8 mouse cellular contexts compared by ENCODE assay signal in the genomic region with DNA sequence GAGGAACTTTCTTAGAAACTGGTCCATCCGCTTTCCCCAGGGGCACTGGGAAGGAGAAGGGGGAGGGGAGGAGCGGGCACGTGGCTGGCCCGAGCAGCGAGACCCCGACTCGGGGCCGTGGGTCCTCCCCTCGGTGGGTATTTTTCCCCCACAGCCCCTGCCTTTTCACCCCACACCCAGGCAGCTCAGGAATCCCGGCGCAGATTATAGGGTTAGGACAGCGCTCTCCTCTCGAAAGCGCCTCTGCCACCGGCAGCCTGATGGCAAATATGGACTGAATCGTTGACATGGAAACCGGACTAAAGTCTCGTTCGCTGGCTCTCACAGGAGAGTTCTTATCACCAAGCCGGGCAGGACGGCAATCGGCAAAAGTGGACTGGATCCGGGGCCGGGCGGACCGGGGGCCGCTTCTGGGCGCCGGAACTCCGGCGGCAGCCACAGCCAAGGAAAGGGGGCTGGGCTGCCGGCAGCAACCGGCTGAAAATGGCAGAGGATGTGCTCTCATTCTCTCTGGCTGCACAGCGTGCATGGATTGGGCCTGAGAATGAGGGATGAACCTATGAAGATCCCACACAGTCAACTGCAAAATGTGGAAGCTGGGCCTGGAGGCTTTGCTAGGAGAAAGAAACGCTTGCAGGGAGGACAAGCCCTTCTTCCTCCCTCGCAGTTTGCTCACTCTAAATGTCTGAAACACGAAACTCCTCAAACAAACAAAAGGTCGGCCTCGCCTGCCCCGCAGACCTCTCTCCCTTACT. TPM values are rescaled to one million over a fixed set of nuclear protein-coding genes. Genes with fewer than 3 reads are reported as not detected.
A peak's percentile ranks its signal among the peaks of the same experiment; 100 is the strongest.
DNase-seq lines count a peak whose midpoint lies in the region; ATAC-seq and TF ChIP-seq lines count a peak whose summit lies in the region.

Gene Arid1a, minus strand, starts transcription at position 256 of the 755 bp plus-strand sequence.

- H3K4me1 ChIP-seq in embryonic facial prominence, embryonic 13.5 days, result peaks cover 20% of the 10 kb centered on the region
- H3K4me1 ChIP-seq in kidney, adult 2 months (ENCODE audit: control insufficient read depth, insufficient read depth, low read length), result peaks cover 17% of the 10 kb centered on the region
- H3K4me1 ChIP-seq in limb, embryonic 12.5 days (replicated peaks), result peaks cover 17% of the 10 kb centered on the region
- peaks cover 22% of the 10 kb centered on the region for H3K4me1 ChIP-seq in midbrain, embryonic 15.5 days
- peaks cover 14% of the 10 kb centered on the region for H3K4me1 ChIP-seq in spleen, adult 2 months (ENCODE audit: control insufficient read depth, insufficient read depth, insufficient read length)

- ATAC-seq in embryonic facial prominence, embryonic 13.5 days (ENCODE audit: insufficient number of reproducible peaks, insufficient read depth, low FRiP score, low TSS enrichment, low read depth), result peak; percentile 57
- peak; percentile 48 for ATAC-seq in limb, embryonic 12.5 days (ENCODE audit: insufficient number of reproducible peaks, insufficient read depth, low FRiP score, low TSS enrichment, low read depth)
- ATAC-seq in midbrain, embryonic 15.5 days (replicated peaks), result peak; percentile 64

- H3K9me3 ChIP-seq in embryonic facial prominence, embryonic 13.5 days, result no peaks in the 10 kb centered on the region
- no peaks in the 10 kb centered on the region for H3K9me3 ChIP-seq in limb, embryonic 12.5 days
- H3K9me3 ChIP-seq in midbrain, embryonic 15.5 days, result no peaks in the 10 kb centered on the region

- peak within 1 kb of the TSS; percentile 100 for H3K4me3 ChIP-seq in embryonic facial prominence, embryonic 13.5 days
- peak within 1 kb of the TSS; percentile 52 for H3K4me3 ChIP-seq in kidney, adult 2 months (ENCODE audit: insufficient read depth, low read depth, low read length)
- H3K4me3 ChIP-seq in limb, embryonic 12.5 days (replicated peaks), result peak within 1 kb of the TSS; percentile 100
- peak within 1 kb of the TSS; percentile 100 for H3K4me3 ChIP-seq in midbrain, embryonic 15.5 days
- H3K4me3 ChIP-seq in spleen, adult 2 months (ENCODE audit: extremely low read depth, insufficient read depth, insufficient read length), result peak within 1 kb of the TSS; percentile 82

- no peak for TF ChIP-seq POLR2A in kidney, adult 2 months (IDR thresholded peaks at IDR 0.05; ENCODE audit: low read depth, low read length)
- TF ChIP-seq POLR2A in spleen, adult 2 months (IDR thresholded peaks at IDR 0.05; ENCODE audit: low read depth, low read length), result peak; percentile 17

- no peaks in the 10 kb centered on the region for H3K36me3 ChIP-seq in embryonic facial prominence, embryonic 13.5 days
- no peaks in the 10 kb centered on the region for H3K36me3 ChIP-seq in kidney, adult 2 months (ENCODE audit: control insufficient read depth, insufficient read depth, low read length)
- H3K36me3 ChIP-seq in limb, embryonic 12.5 days, result no peaks in the 10 kb centered on the region
- H3K36me3 ChIP-seq in midbrain, embryonic 15.5 days (replicated peaks), result no peaks in the 10 kb centered on the region
- H3K36me3 ChIP-seq in spleen, adult 2 months (ENCODE audit: control insufficient read depth, insufficient read depth, low read length), result no peaks in the 10 kb centered on the region

- H3K27ac ChIP-seq in embryonic facial prominence, embryonic 13.5 days, result peak within 1 kb of the TSS; percentile 100
- H3K27ac ChIP-seq in kidney, adult 2 months (ENCODE audit: insufficient read depth, low read depth, low read length), result peak within 1 kb of the TSS; percentile 96
- peak within 1 kb of the TSS; percentile 100 for H3K27ac ChIP-seq in limb, embryonic 12.5 days
- H3K27ac ChIP-seq in midbrain, embryonic 15.5 days, result peak within 1 kb of the TSS; percentile 99
- H3K27ac ChIP-seq in spleen, adult 2 months (ENCODE audit: insufficient read depth, low read length), result peak within 1 kb of the TSS; percentile 99

- DNase-seq in 3134 (ENCODE audit: extremely low read depth, insufficient read length, low spot score), result peak; percentile 94
- peak; percentile 96 to 97 for DNase-seq in adrenal gland, postnatal 36 days
- DNase-seq in heart, adult 18-20 months, result peak; percentile 97
- DNase-seq in kidney, adult 2 months, result peak; percentile 98
- DNase-seq in spleen, adult 2 months (ENCODE audit: low read depth in 1 of 2, low spot score in 2 of 2), result peak; percentile 88 to 97

- peak within 1 kb of the TSS; percentile 88 for H3K4me2 ChIP-seq in embryonic facial prominence, embryonic 13.5 days
- peak within 1 kb of the TSS; percentile 91 for H3K4me2 ChIP-seq in limb, embryonic 12.5 days
- H3K4me2 ChIP-seq in midbrain, embryonic 15.5 days, result peak within 1 kb of the TSS; percentile 97

- no peak for TF ChIP-seq CTCF in kidney, adult 2 months (conservative IDR thresholded peaks at IDR 0.05; ENCODE audit: insufficient read depth, insufficient read length, low read depth, low read length)
- no peak for TF ChIP-seq CTCF in spleen, adult 2 months (IDR thresholded peaks at IDR 0.05; ENCODE audit: extremely low read depth, insufficient read depth, insufficient read length, insufficient replicate concordance)

- no peaks in the 10 kb centered on the region for H3K27me3 ChIP-seq in embryonic facial prominence, embryonic 13.5 days
- no peaks in the 10 kb centered on the region for H3K27me3 ChIP-seq in kidney, adult 2 months (replicated peaks; ENCODE audit: control insufficient read depth, insufficient read depth, low read length)
- no peaks in the 10 kb centered on the region for H3K27me3 ChIP-seq in limb, embryonic 12.5 days
- no peaks in the 10 kb centered on the region for H3K27me3 ChIP-seq in midbrain, embryonic 15.5 days (replicated peaks)
- H3K27me3 ChIP-seq in spleen, adult 2 months (ENCODE audit: control insufficient read depth, insufficient read depth, low read length), result no peaks in the 10 kb centered on the region

- H3K9ac ChIP-seq in embryonic facial prominence, embryonic 13.5 days, result peak within 1 kb of the TSS; percentile 100
- peak within 1 kb of the TSS; percentile 100 for H3K9ac ChIP-seq in limb, embryonic 12.5 days (replicated peaks)
- H3K9ac ChIP-seq in midbrain, embryonic 15.5 days, result peak within 1 kb of the TSS; percentile 100

- under 1% methylated on average over 40 of the region's 40 CpGs for WGBS in embryonic facial prominence, embryonic 13.5 days
- under 1% methylated on average over 40 of the region's 40 CpGs for WGBS in kidney, adult 2 months
- WGBS in limb, embryonic 12.5 days, result under 1% methylated on average over 40 of the region's 40 CpGs
- under 1% methylated on average over 40 of the region's 40 CpGs for WGBS in midbrain, embryonic 15.5 days
- 0% methylated on average over 40 of the region's 40 CpGs for WGBS in spleen, adult 2 months

RNA-seq across cellular contexts. Expression of gene Arid1a, which starts in this region (rescaled TPM):
- 10 to 100 TPM; 51.8 to 54.7 TPM for total RNA-seq in adrenal gland, postnatal 36 days (2021)
- polyA plus RNA-seq in embryonic facial prominence, embryonic 13.5 days (2015; fragmentation: Nextera tagmentation; extraction: Ambion mirVana), result 36.0 and 36.4 TPM in 2 replicates
- total RNA-seq in heart, adult 18-20 months (2021), result 10 to 100 TPM; 31.3 to 34.9 TPM
- polyA plus RNA-seq in kidney, adult 2 months (2012; rRNA removed), result 40.5 and 43.7 TPM in 2 replicates
- polyA plus RNA-seq in limb, embryonic 12.5 days (2016; fragmentation: Nextera tagmentation; extraction: Ambion mirVana), result 39.6 and 41.6 TPM in 2 replicates
- polyA plus RNA-seq in midbrain, embryonic 15.5 days (2015; fragmentation: Nextera tagmentation; extraction: Ambion mirVana), result 37.9 and 39.3 TPM in 2 replicates
- polyA plus RNA-seq in spleen, adult 2 months (2012; rRNA removed), result 142 and 150 TPM in 2 replicates

Comparison
In these comparisons a context has a peak if more than half of its experiments do, and no peak if none do; other contexts are left out.
1. Peak in every context shown above with its lines: DNase-seq, ATAC-seq, H3K4me3 ChIP-seq and H3K27ac ChIP-seq.